Mouse (Mus musculus): ENCODE data around the gene Atp2a1. TPM values are rescaled to one million over a fixed set of nuclear protein-coding genes. Genes with fewer than 3 reads are reported as not detected.

Atp2a1 gene
- 1.3 TPM for total RNA-seq (2023)

GRCm38 (mm10) chr7:126463004-126463403, at the start of gene Atp2a1:
Atp2a1 (minus strand) TSS chr7:126463108.

GRCm38 (mm10) chr7:126503273-126503878, 40.5 kb upstream of the Atp2a1 start, which contains the start of gene Atxn2l:
Atxn2l (minus strand) TSS chr7:126503437.

GRCm38 (mm10) chr7:126487052-126487483, 24.2 kb upstream of the Atp2a1 start, which contains the start of gene Tufm:
Tufm (plus strand) TSS chr7:126487361.

GRCm38 (mm10) chr7:126474993-126475581, 12.2 kb upstream of the Atp2a1 start, which contains the start of gene Sh2b1:
Sh2b1 (minus strand) TSS chr7:126475424.

GRCm38 (mm10) chr7:126428631-126429502, 34.0 kb downstream of the Atp2a1 start, which contains the start of gene Rabep2:
Rabep2 (plus strand) TSS chr7:126428759.

GRCm38 (mm10) chr7:126414725-126415124, 48.2 kb downstream of the Atp2a1 start, which contains the start of gene Cd19:
Cd19 (minus strand) TSS chr7:126414889.

GRCm38 (mm10) chr7:126396298-126397119, 66.4 kb downstream of the Atp2a1 start, which contains the start of gene Nfatc2ip:
Nfatc2ip (minus strand) TSS chr7:126396737.

Other genes starting within 250 kb of the Atp2a1 start
- gene Sbk1, start 190.5 kb downstream of the Atp2a1 start, total RNA-seq (2023): 59.1 TPM
- gene Lat, start 93.5 kb downstream of the Atp2a1 start, total RNA-seq (2023): 568 TPM
- 86.1 TPM for gene Spns1, start 85.7 kb downstream of the Atp2a1 start, total RNA-seq (2023)
- gene Nfatc2ip, start 66.4 kb downstream of the Atp2a1 start, total RNA-seq (2023): 22.8 TPM
- 78.2 TPM for gene Cd19, start 48.2 kb downstream of the Atp2a1 start, total RNA-seq (2023)
- gene Rabep2, start 34.3 kb downstream of the Atp2a1 start, total RNA-seq (2023): 36.5 TPM
- 93.6 TPM for gene Sh2b1, start 12.3 kb upstream of the Atp2a1 start, total RNA-seq (2023)
- gene Tufm, start 24.3 kb upstream of the Atp2a1 start, total RNA-seq (2023): 43.1 TPM
- gene Atxn2l, start 40.3 kb upstream of the Atp2a1 start, total RNA-seq (2023): 201 TPM
- 132 TPM for gene Eif3c, start 103.3 kb upstream of the Atp2a1 start, total RNA-seq (2023)
- 3.3 TPM for gene Apobr, start 121.8 kb upstream of the Atp2a1 start, total RNA-seq (2023)
- 99.4 TPM for gene Cln3, start 122.7 kb upstream of the Atp2a1 start, total RNA-seq (2023)
- not detected for gene Il27, start 131.8 kb upstream of the Atp2a1 start, total RNA-seq (2023)
- not detected for gene Nupr1, start 167.8 kb upstream of the Atp2a1 start, total RNA-seq (2023)
- gene Sgf29, start 186.2 kb upstream of the Atp2a1 start, total RNA-seq (2023): 56.0 TPM
- not detected for gene Sult1a1, start 213.3 kb upstream of the Atp2a1 start, total RNA-seq (2023)
- gene Bola2, start 232.3 kb upstream of the Atp2a1 start, total RNA-seq (2023): 174 TPM
- 7.5 TPM for gene Slx1b, start 232.7 kb upstream of the Atp2a1 start, total RNA-seq (2023)
- 1,247 TPM for gene Coro1a, start 244.7 kb upstream of the Atp2a1 start, total RNA-seq (2023)

Data from CD8-positive naive resting alpha-beta T cell, adult 57 days (primary cell).